Mouse (Mus musculus): Measurements from ENCODE around the gene Map1a.

DNA sequence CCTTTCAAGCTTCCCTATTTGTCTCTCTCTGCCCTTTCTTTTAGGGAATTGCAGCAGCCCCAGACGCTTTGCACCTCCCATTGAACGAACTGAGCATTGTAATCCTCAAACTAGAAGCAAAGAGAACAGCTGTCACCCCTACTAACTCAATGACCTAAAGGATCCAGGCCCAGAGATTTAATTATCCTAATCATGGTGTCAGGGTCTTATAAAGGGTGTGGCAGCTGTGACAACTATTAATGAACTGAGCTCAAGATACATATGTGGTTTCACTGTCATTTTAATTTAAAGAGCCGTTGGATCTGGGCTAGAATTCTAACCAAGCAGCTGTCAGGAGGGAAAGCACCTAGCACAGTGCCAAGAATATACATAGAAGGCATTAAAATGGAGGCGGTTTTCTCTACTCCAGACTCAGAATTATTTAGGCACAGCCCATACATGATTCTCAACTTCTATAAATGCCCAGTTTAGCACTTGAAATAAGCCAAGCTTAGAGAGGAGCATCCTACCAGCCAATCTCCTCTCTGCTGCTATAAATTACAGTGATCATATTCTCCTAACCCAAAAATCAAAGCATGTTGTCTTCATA lies 17.4 kb upstream of the Map1a start:
- TF ChIP-seq POLR2A (IDR thresholded peaks at IDR 0.05; ENCODE audit: low read depth, low read length) (no peak), CTCF (IDR thresholded peaks at IDR 0.05; ENCODE audit: extremely low read depth, insufficient read length, insufficient replicate concordance, low read depth, low read length) (no peak)

Measured in small intestine, adult 2 months (tissue).